Mouse (Mus musculus): ENCODE results near the gene Lelp1. TPM values are rescaled to one million over a fixed set of nuclear protein-coding genes. Genes with fewer than 3 reads are reported as not detected.

The Lelp1 gene
- polyA plus RNA-seq, 1 experiment from 2014 or later: not detected

DNA sequence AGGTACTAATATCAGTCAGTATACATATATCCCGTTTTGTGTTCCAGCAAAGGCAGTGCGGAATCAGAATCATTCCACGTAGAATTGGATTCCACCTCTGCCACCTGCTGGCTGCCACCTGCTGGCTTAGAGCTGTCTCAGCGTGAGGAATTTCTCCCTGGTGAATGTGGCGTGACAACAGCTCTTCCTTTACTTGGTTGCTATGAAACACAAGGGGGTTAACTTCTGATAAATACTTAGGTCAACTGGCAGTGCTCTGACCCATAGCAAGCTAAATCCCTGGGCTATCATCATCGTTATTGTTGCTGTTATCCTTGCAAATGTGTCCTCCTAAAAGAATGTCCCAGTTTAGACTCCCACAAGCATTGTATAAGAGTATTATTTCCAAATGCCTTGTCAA, 36.0 kb downstream of the Lelp1 start:
- Histone ChIP-seq H3K4me2 (no peak overlapping the region), H3K27me3 (no peaks in the 10 kb centered on the region), H3K4me1 (replicated peaks) (no peaks in the 10 kb centered on the region), H3K27ac (replicated peaks) (no peak overlapping the region), H3K9ac (no peak overlapping the region), H3K9me3 (replicated peaks) (no peaks in the 10 kb centered on the region), H3K4me3 (replicated peaks) (no peak overlapping the region), H3K36me3 (replicated peaks) (no peaks in the 10 kb centered on the region)
- 15% methylated on average over 6 of the region's 6 CpGs for WGBS (ENCODE audit: insufficient replicate concordance)
- ATAC-seq (ENCODE audit: insufficient read depth): no peak

Other genes starting within 250 kb of the Lelp1 start
- gene Pglyrp3, start 128.2 kb downstream of the Lelp1 start, polyA plus RNA-seq (2015; fragmentation: Nextera tagmentation; extraction: Ambion mirVana): not detected in 2 replicates
- 0.39 TPM in 1 of 2 replicates, not detected in the other for gene Lor, start 59.6 kb downstream of the Lelp1 start, polyA plus RNA-seq (2015; fragmentation: Nextera tagmentation; extraction: Ambion mirVana)
- gene Prr9, start 18.8 kb downstream of the Lelp1 start, polyA plus RNA-seq (2015; fragmentation: Nextera tagmentation; extraction: Ambion mirVana): not detected in 2 replicates
- gene Sprr2a1, start 73.1 kb upstream of the Lelp1 start, polyA plus RNA-seq (2015; fragmentation: Nextera tagmentation; extraction: Ambion mirVana): not detected in 2 replicates
- 0.30 and 0.44 TPM in 2 replicates for gene Sprr2a2, start 73.2 kb upstream of the Lelp1 start, polyA plus RNA-seq (2015; fragmentation: Nextera tagmentation; extraction: Ambion mirVana)
- gene Sprr2a3, start 142.7 kb upstream of the Lelp1 start, polyA plus RNA-seq (2015; fragmentation: Nextera tagmentation; extraction: Ambion mirVana): not detected in 2 replicates
- gene Sprr2b, start 173.9 kb upstream of the Lelp1 start, polyA plus RNA-seq (2015; fragmentation: Nextera tagmentation; extraction: Ambion mirVana): not detected in 2 replicates
- gene Sprr2d, start 196.4 kb upstream of the Lelp1 start, polyA plus RNA-seq (2015; fragmentation: Nextera tagmentation; extraction: Ambion mirVana): not detected in 2 replicates
- not detected in 2 replicates for gene Sprr2e, start 209.4 kb upstream of the Lelp1 start, polyA plus RNA-seq (2015; fragmentation: Nextera tagmentation; extraction: Ambion mirVana)
- not detected in 2 replicates for gene Sprr2f, start 222.4 kb upstream of the Lelp1 start, polyA plus RNA-seq (2015; fragmentation: Nextera tagmentation; extraction: Ambion mirVana)
- not detected in 2 replicates for gene Sprr2h, start 242.9 kb upstream of the Lelp1 start, polyA plus RNA-seq (2015; fragmentation: Nextera tagmentation; extraction: Ambion mirVana)